Mouse (Mus musculus) R1 (cell line): ENCODE data around the gene Tnnc2.

Experiments used
- DNase-seq: peaks from one replicate; pipeline ENCODE4 v3.0.0-alpha.2; 2018; ENCODE audit warnings: low read depth, low spot score

The Tnnc2 gene

DNA sequence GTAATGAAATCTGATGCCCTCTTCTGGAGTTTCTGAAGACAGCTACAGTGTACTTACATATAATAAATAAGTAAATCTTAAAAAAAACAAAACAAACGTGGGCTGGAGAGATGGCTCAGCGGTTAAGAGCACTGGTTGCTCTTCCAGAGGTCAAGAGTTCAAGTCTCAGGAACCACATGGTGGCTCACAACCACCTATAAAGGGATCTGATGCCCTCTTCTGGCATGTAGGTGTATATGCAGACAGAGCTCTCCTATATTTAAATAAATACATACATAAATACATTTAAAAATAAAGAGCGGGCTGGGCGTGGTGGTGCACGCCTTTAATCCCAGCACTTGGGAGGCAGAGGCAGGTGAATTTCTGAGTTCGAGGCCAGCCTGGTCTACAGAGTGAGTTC, 18.8 kb upstream of the Tnnc2 start:
- peak; percentile 86 for DNase-seq

DNA sequence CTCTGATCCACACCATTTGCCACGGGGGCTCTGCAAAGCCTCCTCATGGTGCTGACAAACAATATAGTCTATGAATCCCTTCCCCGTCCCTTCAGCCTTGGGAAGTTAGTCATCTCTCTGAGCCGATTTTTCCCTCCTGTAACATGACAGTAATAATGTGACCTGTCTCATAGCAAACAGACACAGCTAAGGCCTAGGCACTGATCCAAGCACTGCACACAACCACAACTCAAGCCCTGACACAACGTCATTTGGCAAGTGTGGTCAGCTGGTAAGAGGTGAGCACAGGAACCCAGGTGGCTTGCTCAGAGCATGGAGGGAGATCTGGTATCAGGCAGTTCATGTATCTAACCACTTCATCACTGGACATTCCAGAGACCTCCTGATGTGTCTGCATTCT, 16.1 kb upstream of the Tnnc2 start:
- no peak for DNase-seq

GRCm38 (mm10) chr2:164794293-164794692, 14.5 kb upstream of the Tnnc2 start:
- DNase-seq: peak; percentile 93

GRCm38 (mm10) chr2:164793772-164794171, 14.0 kb upstream of the Tnnc2 start:
- peak; percentile 66 for DNase-seq

GRCm38 (mm10) chr2:164793236-164793635, 13.5 kb upstream of the Tnnc2 start:
- peak; percentile 89 for DNase-seq

DNA sequence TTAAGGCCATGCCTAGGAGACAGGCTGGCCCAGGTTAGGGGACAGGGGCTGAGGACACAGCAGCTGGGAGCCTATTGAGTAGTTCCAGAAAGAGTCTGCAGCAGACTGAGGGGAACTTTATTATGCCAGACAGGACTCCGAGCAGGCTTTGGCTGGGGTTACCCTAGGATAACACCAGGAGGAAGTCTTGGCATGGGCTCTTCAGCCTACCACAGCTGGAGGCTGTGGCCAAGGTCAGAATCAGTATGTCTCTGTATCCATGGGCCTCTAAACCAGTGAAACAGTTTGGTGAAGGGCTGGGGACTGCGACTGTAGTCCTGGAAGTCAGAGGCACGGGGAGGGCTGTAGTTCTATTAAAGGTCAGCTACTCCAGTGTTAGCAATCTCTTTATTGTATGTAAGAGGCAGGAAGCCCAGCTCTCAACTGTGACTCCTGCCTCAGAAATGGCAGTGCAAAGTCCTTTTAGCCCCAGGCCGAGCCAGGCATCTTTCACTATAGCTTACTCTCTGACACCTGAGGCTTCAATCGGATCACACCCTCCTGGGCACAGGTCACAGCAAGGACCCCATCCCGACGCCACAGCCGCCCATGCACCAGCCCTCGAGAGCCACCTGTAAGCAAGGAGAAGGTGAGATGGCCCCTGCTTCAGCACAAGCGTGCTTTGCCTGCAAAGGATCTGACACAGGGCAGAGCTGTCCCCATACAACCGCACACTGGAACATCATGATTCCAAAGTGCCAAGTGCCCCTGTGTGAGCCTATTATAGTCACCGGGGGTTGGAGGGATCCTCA, 12.8 kb upstream of the Tnnc2 start:
- no peak for DNase-seq

DNA sequence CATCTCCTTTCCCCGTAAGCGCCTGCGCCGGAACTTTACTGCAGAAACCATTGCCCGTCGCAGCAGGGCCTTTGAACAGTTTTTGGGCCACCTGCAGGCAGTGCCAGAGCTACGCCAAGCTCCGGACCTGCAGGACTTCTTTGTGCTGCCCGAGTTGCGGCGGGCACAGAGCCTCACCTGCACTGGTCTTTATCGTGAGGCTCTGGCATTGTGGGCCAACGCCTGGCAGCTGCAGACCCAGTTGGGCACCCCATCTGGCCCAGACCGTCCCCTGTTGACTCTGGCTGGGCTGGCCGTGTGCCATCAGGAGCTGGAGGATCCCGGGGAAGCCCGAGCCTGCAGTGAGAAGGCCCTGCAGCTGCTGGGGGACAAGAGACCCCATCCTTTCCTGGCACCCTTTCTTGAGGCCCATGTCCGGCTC, 12.1 kb upstream of the Tnnc2 start:
- no peak for DNase-seq

DNA sequence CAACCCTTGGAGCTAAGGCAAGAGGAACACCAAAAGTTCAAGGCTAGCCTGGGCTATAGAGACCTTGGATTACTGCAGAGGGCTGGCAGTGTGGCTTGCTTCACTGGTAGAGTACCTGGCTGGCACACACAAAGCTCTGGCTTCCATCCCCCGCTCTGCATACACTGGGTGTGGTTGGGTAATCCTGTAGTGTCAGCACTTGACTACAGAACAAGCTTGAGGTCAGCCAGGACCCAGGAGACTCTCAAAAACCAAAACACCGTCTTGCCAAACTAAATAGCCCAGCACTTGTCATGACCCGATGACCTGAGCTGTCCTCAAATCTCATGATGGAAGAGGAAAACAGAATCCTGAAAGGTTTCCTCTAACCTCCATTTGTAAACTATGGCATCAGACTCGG, 10.7 kb upstream of the Tnnc2 start:
- no peak for DNase-seq

GRCm38 (mm10) chr2:164788411-164788810, 8.6 kb upstream of the Tnnc2 start:
- DNase-seq: peak; percentile 47

DNA sequence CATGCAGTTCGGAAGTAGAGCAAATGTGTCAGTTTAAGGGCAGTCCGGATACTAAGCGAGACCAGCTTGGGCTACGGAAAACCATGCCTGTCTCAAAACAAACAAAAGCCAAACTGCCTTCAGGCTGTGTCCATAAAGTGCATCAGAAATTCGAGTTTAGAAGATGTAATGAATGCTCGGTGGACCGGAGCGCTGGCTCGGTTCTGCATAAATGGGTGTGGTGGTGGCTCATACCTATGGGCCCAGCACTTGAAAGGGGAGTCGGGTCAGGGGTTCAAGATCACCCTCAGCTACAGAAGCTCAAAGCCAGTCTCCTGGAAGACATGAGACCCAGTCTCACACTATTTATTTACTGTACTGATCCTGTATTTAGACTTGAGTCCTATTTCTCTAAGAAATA, 8.0 kb upstream of the Tnnc2 start:
- DNase-seq: no peak

- no peak for DNase-seq
Observed at GRCm38 (mm10) chr2:164787032-164787431, 7.3 kb upstream of the Tnnc2 start.

- DNase-seq: no peak
Observed at GRCm38 (mm10) chr2:164786388-164786885, 6.7 kb upstream of the Tnnc2 start.

DNA sequence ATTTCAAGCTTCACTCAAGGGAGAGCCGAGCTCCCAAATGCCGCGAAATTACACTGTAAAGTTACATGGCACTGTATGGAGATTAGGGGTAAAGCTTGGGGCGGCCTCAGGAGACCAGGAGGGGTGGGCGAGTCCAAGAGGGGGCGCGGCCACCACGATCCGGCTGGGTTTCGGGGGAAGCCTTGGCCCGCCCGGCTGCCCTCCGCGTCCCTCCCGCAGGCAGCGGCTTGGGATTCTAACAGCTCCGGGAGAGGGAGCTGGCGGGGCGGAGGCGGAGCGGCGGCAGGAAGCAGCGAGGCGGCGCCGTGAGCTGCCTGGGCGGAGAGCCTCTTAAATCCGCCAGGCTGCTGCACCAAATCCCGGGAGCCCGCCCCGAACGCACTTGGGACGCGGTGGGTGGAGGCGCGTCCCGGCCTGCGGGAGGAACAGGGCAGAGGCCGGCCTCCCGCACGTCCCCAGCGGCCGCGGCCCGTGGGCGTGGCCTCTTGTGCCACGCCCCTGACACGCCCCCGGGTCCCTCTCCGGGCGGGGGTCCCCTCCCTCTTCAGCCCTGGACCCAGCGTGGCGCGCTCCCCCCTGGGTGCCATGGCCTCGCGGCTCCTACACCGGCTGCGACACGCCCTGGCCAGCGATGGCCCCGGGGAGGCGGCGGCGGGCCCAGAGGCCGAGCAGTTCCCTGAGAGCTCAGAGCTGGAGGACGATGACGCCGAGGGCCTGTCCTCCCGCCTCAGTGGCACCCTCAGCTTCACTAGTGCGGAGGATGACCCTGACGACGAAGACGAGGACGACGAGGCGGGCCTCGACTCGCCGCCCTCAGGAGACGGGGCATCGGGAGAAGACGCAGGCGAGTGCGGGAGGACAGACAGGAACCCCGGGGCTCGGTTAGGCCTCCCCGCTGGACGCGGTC, 6.0 kb upstream of the Tnnc2 start, which contains the start of gene Snx21:
Gene Snx21, plus strand, starts transcription at position 343 of the 907 bp plus-strand sequence.
- peak; percentile 77 for DNase-seq

GRCm38 (mm10) chr2:164784869-164785420, 5.2 kb upstream of the Tnnc2 start:
- no peak for DNase-seq

DNA sequence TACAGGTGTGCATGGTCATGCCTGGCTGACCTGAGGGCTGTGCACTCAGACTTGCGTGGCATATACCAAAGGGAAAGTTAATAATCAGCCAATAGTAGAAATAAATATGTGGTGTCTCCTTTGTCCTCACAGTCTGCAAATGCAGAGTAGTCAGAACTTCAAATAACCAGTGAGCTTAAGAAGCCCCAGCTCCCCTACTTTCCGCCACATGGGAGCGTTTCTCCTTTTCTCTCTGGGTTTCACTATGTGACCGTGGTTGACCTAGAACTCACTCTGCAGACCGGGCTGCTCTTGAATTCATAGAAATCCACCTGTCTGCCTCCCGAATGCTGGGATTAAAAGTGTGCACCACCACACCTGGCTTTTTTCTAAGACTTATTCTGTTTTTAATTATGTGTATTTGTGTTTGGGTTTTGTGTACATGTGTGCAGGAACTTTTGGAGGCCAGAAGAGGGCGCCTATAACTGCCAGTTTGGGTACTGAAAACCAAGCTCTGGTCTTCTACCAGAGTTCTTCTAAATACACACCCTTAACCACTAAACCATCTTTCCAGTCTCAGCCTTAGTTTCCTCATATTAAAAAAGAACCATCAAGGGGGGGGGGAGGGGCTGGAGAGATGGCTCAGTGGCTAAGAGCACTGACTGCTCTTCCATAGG, 4.3 kb upstream of the Tnnc2 start:
- peak; percentile 81 for DNase-seq

GRCm38 (mm10) chr2:164781876-164782275, 2.1 kb upstream of the Tnnc2 start:
- no peak for DNase-seq

DNA sequence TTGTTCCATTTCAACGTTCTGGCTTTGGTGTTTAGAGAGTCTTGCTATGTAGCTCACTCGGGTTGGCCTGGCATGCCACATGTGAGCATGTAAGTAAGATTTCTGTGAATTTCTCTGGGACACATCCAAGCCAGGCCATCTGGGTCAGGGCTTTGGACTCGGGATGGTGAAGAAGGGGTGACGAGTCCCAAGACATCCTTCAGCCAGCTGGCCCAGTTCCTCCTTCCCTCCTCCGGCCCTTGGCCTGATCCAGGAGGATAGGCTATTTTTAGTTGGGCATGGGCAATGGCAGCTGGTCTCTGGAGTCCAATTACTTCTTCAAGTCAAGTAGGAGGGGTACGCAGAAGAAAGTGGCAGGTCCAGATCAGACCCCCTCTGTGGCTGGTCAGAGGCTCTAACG, 958 bp downstream of the Tnnc2 start:
- no peak for DNase-seq

GRCm38 (mm10) chr2:164778015-164778287, 1.8 kb downstream of the Tnnc2 start:
- no peak for DNase-seq

- DNase-seq: peak; percentile 61
Observed at GRCm38 (mm10) chr2:164777246-164778014, 2.3 kb downstream of the Tnnc2 start.

GRCm38 (mm10) chr2:164776801-164777200, 3.0 kb downstream of the Tnnc2 start:
- no peak for DNase-seq

DNA sequence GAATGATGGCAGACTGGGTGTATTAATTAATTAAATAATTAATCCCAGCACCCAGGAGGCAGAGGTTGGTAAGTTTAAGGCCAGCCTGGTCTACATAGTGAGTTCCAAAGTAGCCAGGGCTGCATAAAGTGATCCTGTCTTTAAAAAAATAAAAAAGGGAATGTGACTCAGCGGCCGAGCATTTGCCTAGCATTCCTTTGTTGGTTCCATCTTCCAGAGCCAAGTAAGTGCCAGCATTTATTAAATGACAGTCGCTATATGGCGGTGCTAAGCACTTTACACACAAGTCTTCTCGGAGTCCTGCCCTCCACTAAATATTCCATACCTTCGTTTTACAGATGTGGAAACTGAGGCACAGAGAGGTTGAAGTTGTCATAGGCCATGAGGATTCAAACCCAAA, 3.6 kb downstream of the Tnnc2 start:
- no peak for DNase-seq
